Mouse (Mus musculus): ENCODE measurements around the gene Pkm. TPM values are rescaled to one million over a fixed set of nuclear protein-coding genes. Genes with fewer than 3 reads are reported as not detected.

The Pkm gene
- polyA plus RNA-seq, 1 experiment = 510 TPM

- Histone ChIP-seq H3K27ac (ENCODE audit: control insufficient read depth, insufficient read depth, low read depth, low read length) (no peak overlapping the region), H3K27me3 (ENCODE audit: control insufficient read depth, insufficient read depth, low read length) (no peaks in the 10 kb centered on the region)
Observed at GRCm38 (mm10) chr9:59723791-59724442, 67.7 kb downstream of the Pkm start.

DNA sequence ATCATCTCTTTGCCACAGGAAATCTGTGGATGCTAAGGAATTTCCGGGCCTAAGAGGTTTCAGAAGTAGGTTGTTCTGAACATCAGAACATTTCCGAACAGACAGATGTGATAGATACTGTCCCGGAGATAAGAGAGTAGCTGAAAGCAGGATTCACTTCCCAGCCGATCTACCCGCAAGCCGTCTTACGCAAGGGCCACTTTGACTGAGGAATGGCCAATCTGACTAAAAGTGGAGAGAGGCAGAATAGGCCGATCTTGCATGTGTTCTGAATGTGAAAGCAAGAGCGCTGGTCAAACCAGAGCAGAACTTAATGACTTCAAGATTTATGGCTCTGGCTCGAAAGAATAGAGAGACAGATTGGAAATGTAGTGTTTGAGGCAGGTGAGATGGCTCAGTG is 69.3 kb downstream of the Pkm start:
- Histone ChIP-seq H3K36me3 (ENCODE audit: control insufficient read depth, insufficient read depth, low read length) (no peaks in the 10 kb centered on the region), H3K4me3 (ENCODE audit: control insufficient read depth, low read depth, low read length) (no peak overlapping the region), H3K27me3 (ENCODE audit: control insufficient read depth, insufficient read depth, low read length) (no peaks in the 10 kb centered on the region), H3K27ac (ENCODE audit: control insufficient read depth, insufficient read depth, low read depth, low read length) (no peak overlapping the region), H3K4me1 (ENCODE audit: control insufficient read depth, insufficient read depth, low read length) (no peaks in the 10 kb centered on the region; the same call in 1 of the 2 replicates)
- TF ChIP-seq POLR2A (IDR thresholded peaks at IDR 0.05; ENCODE audit: control insufficient read depth, low read depth, low read length) (no peak), CTCF (IDR thresholded peaks at IDR 0.05; ENCODE audit: control insufficient read depth, insufficient read depth, insufficient replicate concordance, low read depth, low read length) (no peak)

More at GRCm38 (mm10) chr9:59723791-59724442, 67.7 kb downstream of the Pkm start:
- Histone ChIP-seq H3K36me3 (ENCODE audit: control insufficient read depth, insufficient read depth, low read length) (no peaks in the 10 kb centered on the region), H3K4me1 (ENCODE audit: control insufficient read depth, insufficient read depth, low read length) (no peaks in the 10 kb centered on the region; the same call in 1 of the 2 replicates), H3K4me3 (ENCODE audit: control insufficient read depth, low read depth, low read length) (no peak overlapping the region)
- TF ChIP-seq CTCF (IDR thresholded peaks at IDR 0.05; ENCODE audit: control insufficient read depth, insufficient read depth, insufficient replicate concordance, low read depth, low read length) (no peak), POLR2A (IDR thresholded peaks at IDR 0.05; ENCODE audit: control insufficient read depth, low read depth, low read length) (no peak)

GRCm38 (mm10) chr9:59727569-59728286 is 71.6 kb downstream of the Pkm start:
- Histone ChIP-seq H3K4me3 (ENCODE audit: control insufficient read depth, low read depth, low read length) (no peak overlapping the region), H3K27me3 (ENCODE audit: control insufficient read depth, insufficient read depth, low read length) (no peaks in the 10 kb centered on the region), H3K27ac (ENCODE audit: control insufficient read depth, insufficient read depth, low read depth, low read length) (no peak overlapping the region), H3K36me3 (ENCODE audit: control insufficient read depth, insufficient read depth, low read length) (no peaks in the 10 kb centered on the region), H3K4me1 (ENCODE audit: control insufficient read depth, insufficient read depth, low read length) (no peaks in the 10 kb centered on the region; the same call in 1 of the 2 replicates)
- no peak for TF ChIP-seq CTCF (IDR thresholded peaks at IDR 0.05; ENCODE audit: control insufficient read depth, insufficient read depth, insufficient replicate concordance, low read depth, low read length)
- TF ChIP-seq POLR2A (IDR thresholded peaks at IDR 0.05; ENCODE audit: control insufficient read depth, low read depth, low read length) = no peak

Other genes starting within 250 kb of the Pkm start
- 150 and 160 TPM in 2 replicates for gene Arih1, start 169.8 kb upstream of the Pkm start, polyA plus RNA-seq (2012; rRNA removed)
- 100 and 116 TPM in 2 replicates for gene Hexa, start 116.8 kb upstream of the Pkm start, polyA plus RNA-seq (2012; rRNA removed)
- gene Tmem202, start 116.5 kb upstream of the Pkm start, polyA plus RNA-seq (2012; rRNA removed) = 66.9 and 71.6 TPM in 2 replicates
- gene Celf6, start 78.5 kb upstream of the Pkm start, polyA plus RNA-seq (2012; rRNA removed) = 13.2 and 17.5 TPM in 2 replicates
- gene Parp6, start 39.1 kb upstream of the Pkm start, polyA plus RNA-seq (2012; rRNA removed) = 34.5 and 35.6 TPM in 2 replicates
- 14.5 and 17.9 TPM in 2 replicates for gene Gramd2, start 23.8 kb downstream of the Pkm start, polyA plus RNA-seq (2012; rRNA removed)
- gene Senp8, start 94.3 kb downstream of the Pkm start, polyA plus RNA-seq (2012; rRNA removed) = 3.3 TPM in 2 replicates
- 13.3 and 18.5 TPM in 2 replicates for gene Myo9a, start 94.5 kb downstream of the Pkm start, polyA plus RNA-seq (2012; rRNA removed)

Measured in testis, adult 2 months (tissue).